Mouse (Mus musculus) C2C12 (cell line): ENCODE measurements around the gene Gm38394. TPM values are rescaled to one million over a fixed set of nuclear protein-coding genes. Genes with fewer than 3 reads are reported as not detected.

Experiments used
- H3K27me3 ChIP-seq: one replicate; pipeline ENCODE4 v1.6.1; 2011; ENCODE audit not compliant: control insufficient read depth, insufficient read depth, insufficient read length
- H3K36me3 ChIP-seq: one replicate; pipeline ENCODE4 v1.6.1; 2011; ENCODE audit not compliant: control insufficient read depth, insufficient read depth
- H3K4me3 ChIP-seq: one replicate; pipeline ENCODE4 v1.5.1; 2011; ENCODE audit warnings: mild to moderate bottlenecking, control low read depth; ENCODE audit not compliant: poor library complexity, insufficient read depth, severe bottlenecking
- H3K79me2 ChIP-seq: one replicate; pipeline ENCODE4 v1.6.1; 2011; ENCODE audit not compliant: control insufficient read depth, insufficient read depth
- H3K79me3 ChIP-seq: one replicate; pipeline ENCODE4 v1.6.1; 2011; ENCODE audit warnings: low read depth, control low read depth
- H3ac ChIP-seq: one replicate; pipeline ENCODE3; 2011; ENCODE audit warnings: low read depth; ENCODE audit not compliant: control insufficient read depth, insufficient read length
- CEBPB ChIP-seq: IDR thresholded peaks from one replicate; pipeline ENCODE4 v1.6.1; 2011; ENCODE audit warnings: low read depth, mild to moderate bottlenecking, control low read depth, moderate library complexity
- CTCF ChIP-seq: IDR thresholded peaks from one replicate; pipeline ENCODE4 v1.5.1; 2011; ENCODE audit not compliant: control insufficient read depth, insufficient read depth, insufficient read length
- FOSL1 ChIP-seq: IDR thresholded peaks from one replicate; pipeline ENCODE4 v1.8.0; 2011; ENCODE audit warnings: mild to moderate bottlenecking, low read length; ENCODE audit not compliant: poor library complexity, insufficient read depth, severe bottlenecking
- MAX ChIP-seq: IDR thresholded peaks from one replicate; pipeline ENCODE4 v1.6.1; 2011; ENCODE audit warnings: mild to moderate bottlenecking, control low read depth
- MYOD1 ChIP-seq: IDR thresholded peaks from one replicate; pipeline ENCODE4 v1.6.1; 2011; ENCODE audit warnings: low read depth; ENCODE audit not compliant: control insufficient read depth, insufficient read length
- MYOG ChIP-seq: IDR thresholded peaks from one replicate; pipeline ENCODE4 v1.6.1; 2011; ENCODE audit not compliant: control insufficient read depth, insufficient read length; ENCODE audit errors: extremely low read depth
- USF1 ChIP-seq: IDR thresholded peaks from one replicate; pipeline ENCODE4 v1.6.1; 2011; ENCODE audit warnings: low read depth, mild to moderate bottlenecking, control low read depth, moderate library complexity
- polyA plus RNA-seq: library from polyadenylated mRNA; unstranded; fragments of >200 nt; fragmentation: generic; extraction: Trizol; gene quantifications from one replicate; pipeline ENCODE4 v1.2.1, GENCODE M21; 2012; ENCODE audit warnings: missing spikeins

Gene Gm38394
- polyA plus RNA-seq, 1 experiment = 2.0 TPM

DNA sequence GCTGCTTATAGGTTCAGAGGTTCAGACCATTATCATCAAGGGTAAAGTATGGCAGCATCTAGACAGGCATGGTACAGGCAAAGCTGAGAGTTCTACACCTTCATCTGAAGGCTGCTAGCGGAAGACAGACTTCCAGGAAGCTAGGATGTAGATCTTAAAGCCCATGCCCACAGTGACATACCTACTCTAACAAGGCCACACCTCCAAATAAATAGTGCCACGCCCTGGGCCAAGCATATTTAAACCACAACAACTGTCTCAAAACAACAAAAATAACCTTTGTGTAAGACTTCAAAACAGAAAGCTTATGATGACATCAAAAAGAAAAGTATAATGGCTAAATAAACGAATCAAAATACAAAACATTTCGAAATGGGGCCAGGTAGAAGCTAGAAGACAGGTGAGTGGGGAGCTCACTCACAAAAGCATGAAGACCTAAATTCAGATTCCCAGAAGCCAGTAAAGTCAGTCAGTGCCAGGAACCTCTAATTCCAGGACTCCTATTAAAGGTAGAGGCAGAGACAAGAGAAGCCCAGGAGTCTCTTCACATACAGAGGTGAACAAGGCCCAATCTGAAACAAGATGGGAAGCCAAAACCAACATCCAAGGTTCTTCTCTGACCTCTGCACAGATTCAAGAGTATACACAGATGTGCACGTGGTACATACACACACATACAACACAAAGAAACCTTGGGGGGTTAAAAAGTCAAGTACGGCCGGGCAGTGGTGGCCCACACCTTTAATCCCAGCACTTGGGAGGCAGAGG lies 10.6 kb downstream of the Gm38394 start:
- TF ChIP-seq MYOD1 = no peak
- TF ChIP-seq FOSL1 = no peak
- no peak for TF ChIP-seq CEBPB
- TF ChIP-seq MYOG = no peak
- no peak for TF ChIP-seq USF1
- no peak for TF ChIP-seq MAX
- TF ChIP-seq CTCF = no peak
- Histone ChIP-seq H3K79me3 (peaks cover 84% of the 10 kb centered on the region), H3ac (no peak overlapping the region), H3K79me2 (peaks cover 97% of the 10 kb centered on the region), H3K36me3 (peaks cover 85% of the 10 kb centered on the region), H3K27me3 (no peaks in the 10 kb centered on the region), H3K4me3 (no peak overlapping the region)

- Histone ChIP-seq H3K4me3 (no peak overlapping the region), H3ac (no peak overlapping the region), H3K79me3 (peaks cover 41% of the 10 kb centered on the region), H3K79me2 (peaks cover 73% of the 10 kb centered on the region), H3K36me3 (peaks cover 93% of the 10 kb centered on the region), H3K27me3 (no peaks in the 10 kb centered on the region)
- no peak for TF ChIP-seq CTCF
- no peak for TF ChIP-seq USF1
- no peak for TF ChIP-seq MYOG
- TF ChIP-seq FOSL1 = no peak
- TF ChIP-seq CEBPB = no peak
- TF ChIP-seq MYOD1 = no peak
Observed at GRCm38 (mm10) chr1:133645652-133646051, 15.5 kb downstream of the Gm38394 start.

GRCm38 (mm10) chr1:133641163-133641562 lies 20.0 kb downstream of the Gm38394 start:
- H3K27me3 ChIP-seq = no peaks in the 10 kb centered on the region
- H3K79me2 ChIP-seq = peaks cover 28% of the 10 kb centered on the region
- H3ac ChIP-seq = no peak overlapping the region
- H3K79me3 ChIP-seq = peaks cover 5% of the 10 kb centered on the region
- TF ChIP-seq USF1 (no peak), MAX (no peak), CEBPB (no peak), FOSL1 (no peak), MYOG (no peak), CTCF (no peak), MYOD1 (no peak)
- H3K4me3 ChIP-seq = no peak overlapping the region
- peaks cover 95% of the 10 kb centered on the region for H3K36me3 ChIP-seq

- Histone ChIP-seq H3K4me3 (no peak overlapping the region), H3ac (no peak overlapping the region), H3K36me3 (peaks cover 93% of the 10 kb centered on the region), H3K27me3 (no peaks in the 10 kb centered on the region), H3K79me2 (peaks cover 18% of the 10 kb centered on the region), H3K79me3 (peaks cover 2% of the 10 kb centered on the region)
- TF ChIP-seq CTCF = no peak
- TF ChIP-seq MYOG = no peak
- TF ChIP-seq CEBPB = no peak
- TF ChIP-seq MAX = no peak
- no peak for TF ChIP-seq USF1
- no peak for TF ChIP-seq FOSL1
- no peak for TF ChIP-seq MYOD1
Observed at GRCm38 (mm10) chr1:133638517-133638916, 22.6 kb downstream of the Gm38394 start.

DNA sequence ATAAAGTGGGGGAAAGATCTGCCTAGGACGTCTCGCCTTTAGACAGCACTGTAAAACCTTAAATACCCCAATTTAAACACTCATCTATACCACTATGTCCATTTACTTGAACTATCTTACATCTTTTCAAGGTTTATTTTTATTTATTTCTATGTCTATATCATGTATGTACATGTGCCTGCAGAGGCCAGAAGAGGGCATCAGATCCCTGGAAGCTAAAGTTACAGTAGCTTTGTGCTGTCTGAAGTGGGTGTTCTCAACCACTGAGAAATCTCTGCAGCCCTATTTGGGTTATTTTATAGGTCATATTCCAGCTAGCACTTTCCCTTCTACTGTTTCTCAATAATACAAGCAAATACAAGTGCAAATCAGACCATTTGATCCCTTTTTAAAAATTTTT lies 28.9 kb downstream of the Gm38394 start:
- no peak overlapping the region for H3K4me3 ChIP-seq
- peaks cover 35% of the 10 kb centered on the region for H3K79me2 ChIP-seq
- no peak for TF ChIP-seq MYOG
- no peak for TF ChIP-seq CTCF
- no peak for TF ChIP-seq CEBPB
- no peak for TF ChIP-seq MYOD1
- TF ChIP-seq USF1 = no peak
- TF ChIP-seq FOSL1 = no peak
- TF ChIP-seq MAX = no peak
- H3K79me3 ChIP-seq = peaks cover 6% of the 10 kb centered on the region
- H3K27me3 ChIP-seq = no peaks in the 10 kb centered on the region
- no peak overlapping the region for H3ac ChIP-seq
- H3K36me3 ChIP-seq = peaks cover 89% of the 10 kb centered on the region

- no peaks in the 10 kb centered on the region for H3K27me3 ChIP-seq
- H3K79me3 ChIP-seq = peaks cover 3% of the 10 kb centered on the region
- peaks cover 27% of the 10 kb centered on the region for H3K79me2 ChIP-seq
- peaks cover 89% of the 10 kb centered on the region for H3K36me3 ChIP-seq
- H3K4me3 ChIP-seq = no peak overlapping the region
- TF ChIP-seq MAX (no peak), CEBPB (no peak), CTCF (no peak), MYOG (no peak), FOSL1 (no peak), MYOD1 (no peak), USF1 (no peak)
- H3ac ChIP-seq = no peak overlapping the region
Observed at GRCm38 (mm10) chr1:133625052-133625451, 36.1 kb downstream of the Gm38394 start.
